Mouse (Mus musculus) layer of hippocampus, adult 9-11 months (tissue): ENCODE measurements around the gene Actr6.
"Not testable (repeated sequence)": the region's sequence is repeated elsewhere in the genome, so short reads cannot be mapped to it uniquely, and the experiment has no call there.

Experiments
- DNase-seq: peaks from one replicate; pipeline ENCODE4 v3.0.0; 2022

Gene Actr6

GRCm38 (mm10) chr10:89678054-89678453, 54.0 kb downstream of the Actr6 start:
- DNase-seq, result no peak

DNA sequence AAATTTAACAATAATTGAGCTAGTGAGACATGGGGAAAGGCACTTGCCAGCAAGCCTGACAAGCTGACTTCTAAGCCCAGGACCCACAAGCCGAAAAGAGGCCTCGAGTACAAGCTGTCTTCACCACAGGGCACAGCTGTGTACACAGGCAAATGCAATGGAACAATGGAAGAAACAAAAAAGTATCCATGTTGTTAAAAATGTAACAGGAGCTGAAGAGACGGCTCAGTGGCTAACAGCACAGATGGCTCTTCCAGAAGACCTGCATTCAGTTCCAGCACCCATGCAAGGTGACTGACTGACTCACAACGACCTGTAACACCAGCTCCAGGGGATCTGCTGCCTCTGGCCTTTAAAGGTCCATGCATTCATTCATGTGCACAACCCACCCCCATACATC, 55.5 kb downstream of the Actr6 start:
- DNase-seq, result no peak

DNA sequence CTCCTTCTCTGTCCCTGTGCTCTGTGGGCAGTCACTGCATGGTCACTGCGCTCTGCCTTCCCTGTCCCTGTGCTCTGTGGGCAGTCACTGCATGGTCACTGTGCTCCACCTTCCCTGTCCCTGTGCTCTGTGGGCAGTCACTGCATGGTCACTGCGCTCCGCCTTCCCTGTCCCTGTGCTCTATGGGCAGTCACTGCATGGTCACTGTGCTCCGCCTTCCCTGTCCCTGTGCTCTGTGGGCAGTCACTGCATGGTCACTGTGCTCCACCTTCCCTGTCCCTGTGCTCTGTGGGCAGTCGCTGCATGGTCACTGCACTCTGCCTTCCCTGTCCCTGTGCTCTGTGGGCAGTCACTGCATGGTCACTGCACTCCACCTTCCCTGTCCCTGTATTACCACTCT, 61.7 kb downstream of the Actr6 start:
- DNase-seq, result not testable (repeated sequence)

DNA sequence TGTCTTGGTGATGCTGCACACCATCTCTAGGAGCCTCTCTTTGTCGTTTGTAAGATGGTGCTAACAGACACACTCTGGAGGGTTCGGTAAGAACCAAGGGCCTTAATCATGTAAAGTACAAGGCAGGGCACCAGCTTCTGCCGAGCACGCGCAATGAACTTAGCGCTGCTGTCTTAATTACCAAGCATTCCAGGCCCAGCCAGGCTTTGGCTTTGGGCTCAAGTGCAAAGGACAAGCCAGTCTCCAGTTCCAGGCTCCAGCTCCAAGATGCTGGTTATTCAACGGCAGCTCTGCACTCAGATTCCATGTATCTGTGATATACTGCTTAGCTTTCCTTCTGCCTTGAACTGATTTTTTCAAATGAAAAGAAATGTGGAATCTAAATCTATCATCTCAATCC, 64.5 kb downstream of the Actr6 start:
- DNase-seq, result no peak

GRCm38 (mm10) chr10:89665679-89666078, 66.4 kb downstream of the Actr6 start:
- DNase-seq, result no peak

DNA sequence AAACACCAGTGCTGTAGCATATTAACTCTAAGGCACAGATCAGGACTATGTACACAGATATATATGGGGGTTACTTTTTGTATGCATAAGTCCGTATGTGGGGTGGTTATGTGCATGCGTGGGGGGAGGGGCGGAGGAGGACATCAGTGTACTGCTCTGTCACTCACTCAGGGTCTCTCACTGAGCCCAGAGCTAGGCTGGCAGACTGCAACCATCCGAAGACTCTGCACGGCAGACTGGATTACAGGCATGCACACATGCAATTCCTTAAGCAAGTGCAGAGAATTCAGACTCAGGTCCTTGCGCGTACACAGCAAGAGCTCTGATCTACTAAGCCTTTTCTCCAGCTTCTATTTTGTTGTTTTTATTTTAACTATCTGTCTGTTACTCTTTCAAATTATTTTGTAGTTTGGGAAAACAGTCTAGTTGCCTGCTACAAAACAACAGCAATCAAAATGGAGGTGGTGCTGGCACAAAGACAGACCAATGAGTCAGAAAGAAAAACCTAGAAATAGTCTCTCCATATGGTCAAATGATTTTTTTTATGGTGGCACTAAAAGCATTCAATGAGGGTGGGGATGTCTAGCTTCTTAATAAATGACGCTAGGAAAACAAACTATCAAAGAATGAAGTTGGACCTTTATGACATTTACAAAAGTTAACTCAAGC, 67.0 kb downstream of the Actr6 start:
- no peak for DNase-seq
